Mouse (Mus musculus) thymus, postnatal 4 days (tissue): ENCODE measurements at regions not wholly inside any gene's neighbourhood (a gene's known extent, or its start where the extent isn't known, plus 50 kb on each side); places are given as distances from the start of the nearest gene placed in this dataset.
A peak's percentile ranks its signal among the peaks of the same experiment; 100 is the strongest.

Experiments
- DNase-seq: peaks from one replicate; pipeline ENCODE4 v3.0.0; 2021

GRCm38 (mm10) chr8:30797341-30797740, 2631.2 kb upstream of the 5930422O12Rik start:
- DNase-seq, result no peak

GRCm38 (mm10) chr8:30817028-30817427, 2611.5 kb upstream of the 5930422O12Rik start:
- no peak for DNase-seq

GRCm38 (mm10) chr8:30822835-30823587, 2605.5 kb upstream of the 5930422O12Rik start:
- no peak for DNase-seq

- DNase-seq, result no peak
These were observed 2604.9 kb upstream of the 5930422O12Rik start for GRCm38 (mm10) chr8:30823588-30823938.

- no peak for DNase-seq
These were observed 2602.5 kb upstream of the 5930422O12Rik start for GRCm38 (mm10) chr8:30826021-30826420.

- no peak for DNase-seq
These were observed 2590.5 kb upstream of the 5930422O12Rik start for GRCm38 (mm10) chr8:30838056-30838455.

GRCm38 (mm10) chr8:30840064-30840463, 2588.4 kb upstream of the 5930422O12Rik start:
- DNase-seq, result peak; percentile 67

GRCm38 (mm10) chr8:30863017-30863416, 2565.5 kb upstream of the 5930422O12Rik start:
- no peak for DNase-seq

GRCm38 (mm10) chr8:30906044-30906695, 2522.3 kb upstream of the 5930422O12Rik start:
- no peak for DNase-seq

GRCm38 (mm10) chr8:30913664-30914063, 2514.8 kb upstream of the 5930422O12Rik start:
- DNase-seq, result no peak

GRCm38 (mm10) chr8:30915127-30915526, 2513.4 kb upstream of the 5930422O12Rik start:
- no peak for DNase-seq

GRCm38 (mm10) chr8:30915601-30916171, 2512.8 kb upstream of the 5930422O12Rik start:
- DNase-seq, result no peak

- DNase-seq, result no peak
These were observed 2512.2 kb upstream of the 5930422O12Rik start for GRCm38 (mm10) chr8:30916184-30916751.

- no peak for DNase-seq
These were observed 2507.1 kb upstream of the 5930422O12Rik start for GRCm38 (mm10) chr8:30921451-30921850.

GRCm38 (mm10) chr8:30923301-30924159, 2505.0 kb upstream of the 5930422O12Rik start:
- DNase-seq, result peak; percentile 30

- no peak for DNase-seq
These were observed 2504.4 kb upstream of the 5930422O12Rik start for GRCm38 (mm10) chr8:30924160-30924534.

GRCm38 (mm10) chr8:30924656-30925055, 2503.9 kb upstream of the 5930422O12Rik start:
- DNase-seq, result no peak

GRCm38 (mm10) chr8:30937449-30938075, 2490.9 kb upstream of the 5930422O12Rik start:
- no peak for DNase-seq

GRCm38 (mm10) chr8:30940901-30941300, 2487.6 kb upstream of the 5930422O12Rik start:
- no peak for DNase-seq

GRCm38 (mm10) chr8:30941511-30942175, 2486.9 kb upstream of the 5930422O12Rik start:
- DNase-seq, result no peak

GRCm38 (mm10) chr8:30946154-30947065, 2482.1 kb upstream of the 5930422O12Rik start:
- DNase-seq, result no peak
